Mouse (Mus musculus): ENCODE data around the gene 1300017J02Rik. TPM values are rescaled to one million over a fixed set of nuclear protein-coding genes. Genes with fewer than 3 reads are reported as not detected.

1300017J02Rik gene
- polyA plus RNA-seq, 1 experiment: 0.30 TPM

GRCm38 (mm10) chr9:103332663-103333062 is 27.8 kb upstream of the 1300017J02Rik start:
- peaks cover 1% of the 10 kb centered on the region for H3K79me3 ChIP-seq (ENCODE audit: low read depth)
- TF ChIP-seq MYOD1 (IDR thresholded peaks at IDR 0.05; ENCODE audit: control insufficient read depth, insufficient read length, low read depth): no peak
- TF ChIP-seq CTCF (IDR thresholded peaks at IDR 0.05; ENCODE audit: control insufficient read depth, insufficient read depth, insufficient read length): no peak
- TF ChIP-seq FOSL1 (IDR thresholded peaks at IDR 0.05; ENCODE audit: insufficient read depth, low read length, poor library complexity, severe bottlenecking): no peak
- TF ChIP-seq USF1 (IDR thresholded peaks at IDR 0.05; ENCODE audit: low read depth): no peak
- no peak for TF ChIP-seq MAX (IDR thresholded peaks at IDR 0.05)
- TF ChIP-seq MYOG (IDR thresholded peaks at IDR 0.05; ENCODE audit: control insufficient read depth, extremely low read depth, insufficient read length): no peak
- TF ChIP-seq CEBPB (IDR thresholded peaks at IDR 0.05; ENCODE audit: low read depth): no peak
- H3K27me3 ChIP-seq (ENCODE audit: control insufficient read depth, insufficient read depth, insufficient read length): no peaks in the 10 kb centered on the region
- no peak overlapping the region for H3ac ChIP-seq (ENCODE audit: control insufficient read depth, insufficient read length, low read depth)
- H3K36me3 ChIP-seq (ENCODE audit: control insufficient read depth, insufficient read depth): peaks cover 93% of the 10 kb centered on the region
- no peak overlapping the region for H3K4me3 ChIP-seq (ENCODE audit: insufficient read depth, poor library complexity, severe bottlenecking)
- peaks cover 10% of the 10 kb centered on the region for H3K79me2 ChIP-seq (ENCODE audit: control insufficient read depth, insufficient read depth)

DNA sequence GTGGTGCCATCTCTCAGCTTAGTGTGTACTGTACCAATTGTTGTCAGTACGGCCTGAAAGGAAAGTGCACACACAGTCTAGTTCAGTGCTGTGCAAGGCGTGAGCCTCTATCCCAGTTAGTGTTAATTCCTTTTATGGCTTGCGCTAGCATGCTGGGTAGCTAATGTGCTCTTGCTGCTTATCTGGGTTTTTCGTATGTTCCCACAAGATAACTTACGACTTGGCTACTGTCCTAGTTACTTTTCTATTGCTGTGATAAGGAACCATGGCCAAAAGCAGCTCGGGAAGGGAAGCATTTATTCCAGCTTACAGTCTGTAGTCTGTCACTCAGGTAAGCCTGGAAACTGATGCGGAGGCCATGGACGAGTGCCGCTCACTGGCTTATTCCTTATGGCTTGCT is 21.6 kb upstream of the 1300017J02Rik start:
- Histone ChIP-seq H3K79me3 (ENCODE audit: low read depth) (peaks cover 3% of the 10 kb centered on the region), H3ac (ENCODE audit: control insufficient read depth, insufficient read length, low read depth) (no peak overlapping the region), H3K4me3 (ENCODE audit: insufficient read depth, poor library complexity, severe bottlenecking) (no peak overlapping the region), H3K79me2 (ENCODE audit: control insufficient read depth, insufficient read depth) (peaks cover 16% of the 10 kb centered on the region), H3K27me3 (ENCODE audit: control insufficient read depth, insufficient read depth, insufficient read length) (no peaks in the 10 kb centered on the region), H3K36me3 (ENCODE audit: control insufficient read depth, insufficient read depth) (peaks cover 93% of the 10 kb centered on the region)
- TF ChIP-seq MAX (IDR thresholded peaks at IDR 0.05): no peak
- TF ChIP-seq FOSL1 (IDR thresholded peaks at IDR 0.05; ENCODE audit: insufficient read depth, low read length, poor library complexity, severe bottlenecking): no peak
- no peak for TF ChIP-seq CTCF (IDR thresholded peaks at IDR 0.05; ENCODE audit: control insufficient read depth, insufficient read depth, insufficient read length)
- TF ChIP-seq USF1 (IDR thresholded peaks at IDR 0.05; ENCODE audit: low read depth): no peak
- TF ChIP-seq MYOG (IDR thresholded peaks at IDR 0.05; ENCODE audit: control insufficient read depth, extremely low read depth, insufficient read length): no peak
- no peak for TF ChIP-seq CEBPB (IDR thresholded peaks at IDR 0.05; ENCODE audit: low read depth)
- TF ChIP-seq MYOD1 (IDR thresholded peaks at IDR 0.05; ENCODE audit: control insufficient read depth, insufficient read length, low read depth): no peak

DNA sequence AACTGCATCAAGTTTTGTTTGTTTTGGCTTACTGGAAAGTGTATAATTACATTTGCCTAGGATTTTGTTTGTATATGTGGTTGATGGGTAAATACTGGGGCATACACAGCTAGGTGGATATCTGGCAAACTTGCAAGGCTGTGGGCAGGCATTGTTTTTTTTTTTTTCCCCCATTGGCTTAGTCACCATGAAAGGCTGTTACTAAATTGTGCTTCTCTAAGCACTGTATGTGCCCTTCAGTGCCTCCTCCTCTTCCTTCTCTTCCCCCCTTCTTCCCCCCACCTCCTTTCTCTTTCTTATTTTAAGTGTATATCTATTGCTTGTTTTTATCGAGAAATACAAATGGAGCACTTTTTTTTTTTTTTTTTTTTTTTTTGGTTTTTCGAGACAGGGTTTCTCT is 19.8 kb upstream of the 1300017J02Rik start:
- TF ChIP-seq MYOD1 (IDR thresholded peaks at IDR 0.05; ENCODE audit: control insufficient read depth, insufficient read length, low read depth) (no peak), MAX (IDR thresholded peaks at IDR 0.05) (no peak), FOSL1 (IDR thresholded peaks at IDR 0.05; ENCODE audit: insufficient read depth, low read length, poor library complexity, severe bottlenecking) (no peak), MYOG (IDR thresholded peaks at IDR 0.05; ENCODE audit: control insufficient read depth, extremely low read depth, insufficient read length) (no peak), USF1 (IDR thresholded peaks at IDR 0.05; ENCODE audit: low read depth) (no peak), CTCF (IDR thresholded peaks at IDR 0.05; ENCODE audit: control insufficient read depth, insufficient read depth, insufficient read length) (no peak), CEBPB (IDR thresholded peaks at IDR 0.05; ENCODE audit: low read depth) (no peak)
- Histone ChIP-seq H3K4me3 (ENCODE audit: insufficient read depth, poor library complexity, severe bottlenecking) (no peak overlapping the region), H3K27me3 (ENCODE audit: control insufficient read depth, insufficient read depth, insufficient read length) (no peaks in the 10 kb centered on the region), H3K36me3 (ENCODE audit: control insufficient read depth, insufficient read depth) (peaks cover 94% of the 10 kb centered on the region), H3K79me3 (ENCODE audit: low read depth) (peaks cover 3% of the 10 kb centered on the region), H3K79me2 (ENCODE audit: control insufficient read depth, insufficient read depth) (peaks cover 7% of the 10 kb centered on the region), H3ac (ENCODE audit: control insufficient read depth, insufficient read length, low read depth) (no peak overlapping the region)

- Histone ChIP-seq H3K27me3 (ENCODE audit: control insufficient read depth, insufficient read depth, insufficient read length) (no peaks in the 10 kb centered on the region), H3ac (ENCODE audit: control insufficient read depth, insufficient read length, low read depth) (no peak overlapping the region), H3K36me3 (ENCODE audit: control insufficient read depth, insufficient read depth) (peaks cover 57% of the 10 kb centered on the region), H3K79me2 (ENCODE audit: control insufficient read depth, insufficient read depth) (peaks cover 41% of the 10 kb centered on the region), H3K79me3 (ENCODE audit: low read depth) (peaks cover 32% of the 10 kb centered on the region), H3K4me3 (ENCODE audit: insufficient read depth, poor library complexity, severe bottlenecking) (no peak overlapping the region)
- TF ChIP-seq FOSL1 (IDR thresholded peaks at IDR 0.05; ENCODE audit: insufficient read depth, low read length, poor library complexity, severe bottlenecking): no peak
- TF ChIP-seq CEBPB (IDR thresholded peaks at IDR 0.05; ENCODE audit: low read depth): no peak
- no peak for TF ChIP-seq MYOD1 (IDR thresholded peaks at IDR 0.05; ENCODE audit: control insufficient read depth, insufficient read length, low read depth)
- TF ChIP-seq USF1 (IDR thresholded peaks at IDR 0.05; ENCODE audit: low read depth): no peak
- TF ChIP-seq MYOG (IDR thresholded peaks at IDR 0.05; ENCODE audit: control insufficient read depth, extremely low read depth, insufficient read length): no peak
- no peak for TF ChIP-seq CTCF (IDR thresholded peaks at IDR 0.05; ENCODE audit: control insufficient read depth, insufficient read depth, insufficient read length)
- TF ChIP-seq MAX (IDR thresholded peaks at IDR 0.05): no peak
Measured at GRCm38 (mm10) chr9:103309832-103310231, 5.0 kb upstream of the 1300017J02Rik start.

- Histone ChIP-seq H3K79me2 (ENCODE audit: control insufficient read depth, insufficient read depth) (peaks cover 45% of the 10 kb centered on the region), H3K4me3 (ENCODE audit: insufficient read depth, poor library complexity, severe bottlenecking) (peak overlapping the region; percentile 60), H3K27me3 (ENCODE audit: control insufficient read depth, insufficient read depth, insufficient read length) (no peaks in the 10 kb centered on the region), H3ac (ENCODE audit: control insufficient read depth, insufficient read length, low read depth) (peak overlapping the region; percentile 65), H3K36me3 (ENCODE audit: control insufficient read depth, insufficient read depth) (peaks cover 33% of the 10 kb centered on the region), H3K79me3 (ENCODE audit: low read depth) (peaks cover 29% of the 10 kb centered on the region)
- TF ChIP-seq MYOG (IDR thresholded peaks at IDR 0.05; ENCODE audit: control insufficient read depth, extremely low read depth, insufficient read length) (no peak), MAX (IDR thresholded peaks at IDR 0.05) (no peak), MYOD1 (IDR thresholded peaks at IDR 0.05; ENCODE audit: control insufficient read depth, insufficient read length, low read depth) (no peak), CTCF (IDR thresholded peaks at IDR 0.05; ENCODE audit: control insufficient read depth, insufficient read depth, insufficient read length) (no peak), CEBPB (IDR thresholded peaks at IDR 0.05; ENCODE audit: low read depth) (no peak)
Measured at GRCm38 (mm10) chr9:103305332-103306041, 605 bp upstream of the 1300017J02Rik start.
